Mouse (Mus musculus): Measurements from ENCODE around the gene Cxcl2.
A peak's percentile ranks its signal among the peaks of the same experiment; 100 is the strongest.

The Cxcl2 gene

GRCm38 (mm10) chr5:90897429-90897828, 6.2 kb upstream of the Cxcl2 start:
- DNase-seq: no peak

- no peak for DNase-seq
Observed at GRCm38 (mm10) chr5:90899308-90899707, 4.4 kb upstream of the Cxcl2 start.

- peak; percentile 80 to 82 for DNase-seq
Observed at GRCm38 (mm10) chr5:90900147-90900546, 3.5 kb upstream of the Cxcl2 start.

- DNase-seq: no peak
Observed at GRCm38 (mm10) chr5:90900688-90901087, 3.0 kb upstream of the Cxcl2 start.

- DNase-seq: peak; percentile 32 to 38
Observed at GRCm38 (mm10) chr5:90902380-90903260, 1.1 kb upstream of the Cxcl2 start.

GRCm38 (mm10) chr5:90908983-90909382, 5.3 kb downstream of the Cxcl2 start:
- peak; percentile 79 to 84 for DNase-seq

GRCm38 (mm10) chr5:90919495-90919894, 15.8 kb downstream of the Cxcl2 start:
- DNase-seq: no peak

- no peak for DNase-seq
Observed at GRCm38 (mm10) chr5:90922958-90923357, 19.3 kb downstream of the Cxcl2 start.

- DNase-seq: no peak
Observed at GRCm38 (mm10) chr5:90930546-90930945, 26.9 kb downstream of the Cxcl2 start.

- DNase-seq: peak; percentile 82
Observed at GRCm38 (mm10) chr5:90930971-90931851, 27.5 kb downstream of the Cxcl2 start, which contains the start of gene Mthfd2l. Gene Mthfd2l, plus strand, starts transcription at chr5:90931117.

GRCm38 (mm10) chr5:90931911-90932310, 28.2 kb downstream of the Cxcl2 start:
- DNase-seq: no peak

GRCm38 (mm10) chr5:90936706-90937105, 33.0 kb downstream of the Cxcl2 start:
- no peak for DNase-seq

- DNase-seq: no peak
Observed at GRCm38 (mm10) chr5:90945453-90945852, 41.8 kb downstream of the Cxcl2 start.

GRCm38 (mm10) chr5:90949499-90949898, 45.8 kb downstream of the Cxcl2 start:
- DNase-seq: no peak

- peak; percentile 67 to 77 for DNase-seq
Observed at GRCm38 (mm10) chr5:90951475-90951874, 47.8 kb downstream of the Cxcl2 start.

GRCm38 (mm10) chr5:90952731-90953481, 49.2 kb downstream of the Cxcl2 start:
- DNase-seq: no peak

All from cerebellum, postnatal 14 days (tissue).